Mouse (Mus musculus): ENCODE measurements around the gene Mustn1. TPM values are rescaled to one million over a fixed set of nuclear protein-coding genes. Genes with fewer than 3 reads are reported as not detected.

Gene Mustn1
- polyA plus RNA-seq, 1 experiment from 2014 or later = 8.8 TPM

- H3K9ac ChIP-seq (ENCODE audit: low read depth, low read length) = no peak overlapping the region
- WGBS = 9% methylated on average over 9 of the region's 9 CpGs
- ATAC-seq = peak; percentile 62
These were observed 9.3 kb downstream of the Mustn1 start for GRCm38 (mm10) chr14:30888271-30888732.

GRCm38 (mm10) chr14:30899972-30900371 lies 21.0 kb downstream of the Mustn1 start:
- ATAC-seq = no peak
- Histone ChIP-seq H3K27ac (ENCODE audit: low read length) (no peak overlapping the region), H3K27me3 (replicated peaks; ENCODE audit: control insufficient read depth, insufficient read depth, low read length) (no peaks in the 10 kb centered on the region), H3K9me3 (ENCODE audit: control insufficient read depth, low read length) (no peaks in the 10 kb centered on the region), H3K4me3 (ENCODE audit: low read length) (no peak overlapping the region), H3K9ac (ENCODE audit: low read depth, low read length) (no peak overlapping the region), H3K4me1 (ENCODE audit: control insufficient read depth, insufficient read depth, low read length) (no peaks in the 10 kb centered on the region), H3K36me3 (ENCODE audit: control insufficient read depth, insufficient read depth, low read length) (no peaks in the 10 kb centered on the region), H3K4me2 (ENCODE audit: low read depth, low read length) (no peak overlapping the region)
- WGBS = 65% methylated on average over 3 of the region's 3 CpGs

More at GRCm38 (mm10) chr14:30888271-30888732, 9.3 kb downstream of the Mustn1 start:
- H3K36me3 ChIP-seq (ENCODE audit: control insufficient read depth, insufficient read depth, low read length) = no peaks in the 10 kb centered on the region
- H3K27me3 ChIP-seq (replicated peaks; ENCODE audit: control insufficient read depth, insufficient read depth, low read length) = no peaks in the 10 kb centered on the region
- no peak overlapping the region for H3K27ac ChIP-seq (ENCODE audit: low read length)
- H3K4me2 ChIP-seq (ENCODE audit: low read depth, low read length) = 0 out of 2 replicates have a peak overlapping the region, but pooled peaks have one; percentile 16
- H3K4me1 ChIP-seq (ENCODE audit: control insufficient read depth, insufficient read depth, low read length) = peaks cover 8% of the 10 kb centered on the region
- H3K9me3 ChIP-seq (ENCODE audit: control insufficient read depth, low read length) = no peaks in the 10 kb centered on the region
- no peak overlapping the region for H3K4me3 ChIP-seq (ENCODE audit: low read length)

GRCm38 (mm10) chr14:30902628-30903027 lies 23.6 kb downstream of the Mustn1 start:
- H3K36me3 ChIP-seq (ENCODE audit: control insufficient read depth, insufficient read depth, low read length) = no peaks in the 10 kb centered on the region
- H3K4me3 ChIP-seq (ENCODE audit: low read length) = no peak overlapping the region
- no peak overlapping the region for H3K4me2 ChIP-seq (ENCODE audit: low read depth, low read length)
- H3K27me3 ChIP-seq (replicated peaks; ENCODE audit: control insufficient read depth, insufficient read depth, low read length) = no peaks in the 10 kb centered on the region
- H3K4me1 ChIP-seq (ENCODE audit: control insufficient read depth, insufficient read depth, low read length) = no peaks in the 10 kb centered on the region
- no peak overlapping the region for H3K27ac ChIP-seq (ENCODE audit: low read length)
- 90% methylated on average over 5 of the region's 5 CpGs for whole genome bisulfite sequencing
- no peak overlapping the region for H3K9ac ChIP-seq (ENCODE audit: low read depth, low read length)
- no peaks in the 10 kb centered on the region for H3K9me3 ChIP-seq (ENCODE audit: control insufficient read depth, low read length)
- no peak for ATAC-seq

GRCm38 (mm10) chr14:30903036-30903435 lies 24.0 kb downstream of the Mustn1 start:
- H3K36me3 ChIP-seq (ENCODE audit: control insufficient read depth, insufficient read depth, low read length) = no peaks in the 10 kb centered on the region
- no peak overlapping the region for H3K4me2 ChIP-seq (ENCODE audit: low read depth, low read length)
- no peak for ATAC-seq
- no peaks in the 10 kb centered on the region for H3K4me1 ChIP-seq (ENCODE audit: control insufficient read depth, insufficient read depth, low read length)
- H3K27ac ChIP-seq (ENCODE audit: low read length) = no peak overlapping the region
- no peaks in the 10 kb centered on the region for H3K27me3 ChIP-seq (replicated peaks; ENCODE audit: control insufficient read depth, insufficient read depth, low read length)
- 60% methylated on average over 3 of the region's 3 CpGs for WGBS
- H3K9ac ChIP-seq (ENCODE audit: low read depth, low read length) = no peak overlapping the region
- H3K4me3 ChIP-seq (ENCODE audit: low read length) = no peak overlapping the region
- no peaks in the 10 kb centered on the region for H3K9me3 ChIP-seq (ENCODE audit: control insufficient read depth, low read length)

GRCm38 (mm10) chr14:30904307-30904706 lies 25.3 kb downstream of the Mustn1 start:
- Histone ChIP-seq H3K27ac (ENCODE audit: low read length) (no peak overlapping the region), H3K4me3 (ENCODE audit: low read length) (no peak overlapping the region), H3K36me3 (ENCODE audit: control insufficient read depth, insufficient read depth, low read length) (no peaks in the 10 kb centered on the region), H3K9ac (ENCODE audit: low read depth, low read length) (no peak overlapping the region), H3K4me2 (ENCODE audit: low read depth, low read length) (no peak overlapping the region), H3K9me3 (ENCODE audit: control insufficient read depth, low read length) (no peaks in the 10 kb centered on the region), H3K4me1 (ENCODE audit: control insufficient read depth, insufficient read depth, low read length) (no peaks in the 10 kb centered on the region), H3K27me3 (replicated peaks; ENCODE audit: control insufficient read depth, insufficient read depth, low read length) (no peaks in the 10 kb centered on the region)
- ATAC-seq = no peak
- WGBS = 81% methylated on average over 8 of the region's 8 CpGs

- no peak overlapping the region for H3K4me3 ChIP-seq (ENCODE audit: low read length)
- no peaks in the 10 kb centered on the region for H3K27me3 ChIP-seq (replicated peaks; ENCODE audit: control insufficient read depth, insufficient read depth, low read length)
- no peaks in the 10 kb centered on the region for H3K4me1 ChIP-seq (ENCODE audit: control insufficient read depth, insufficient read depth, low read length)
- H3K4me2 ChIP-seq (ENCODE audit: low read depth, low read length) = no peak overlapping the region
- 91% methylated on average over 6 of the region's 6 CpGs for WGBS
- ATAC-seq = no peak
- H3K9ac ChIP-seq (ENCODE audit: low read depth, low read length) = no peak overlapping the region
- H3K36me3 ChIP-seq (ENCODE audit: control insufficient read depth, insufficient read depth, low read length) = no peaks in the 10 kb centered on the region
- no peak overlapping the region for H3K27ac ChIP-seq (ENCODE audit: low read length)
- H3K9me3 ChIP-seq (ENCODE audit: control insufficient read depth, low read length) = no peaks in the 10 kb centered on the region
These were observed 27.0 kb downstream of the Mustn1 start for GRCm38 (mm10) chr14:30906001-30906400.

GRCm38 (mm10) chr14:30907814-30908265 lies 28.8 kb downstream of the Mustn1 start:
- Histone ChIP-seq H3K4me2 (ENCODE audit: low read depth, low read length) (no peak overlapping the region), H3K27me3 (replicated peaks; ENCODE audit: control insufficient read depth, insufficient read depth, low read length) (no peaks in the 10 kb centered on the region), H3K4me1 (ENCODE audit: control insufficient read depth, insufficient read depth, low read length) (no peaks in the 10 kb centered on the region), H3K9ac (ENCODE audit: low read depth, low read length) (no peak overlapping the region), H3K4me3 (ENCODE audit: low read length) (no peak overlapping the region), H3K9me3 (ENCODE audit: control insufficient read depth, low read length) (no peaks in the 10 kb centered on the region), H3K36me3 (ENCODE audit: control insufficient read depth, insufficient read depth, low read length) (no peaks in the 10 kb centered on the region), H3K27ac (ENCODE audit: low read length) (no peak overlapping the region)
- ATAC-seq = peak; percentile 62
- WGBS = 47% methylated on average over 3 of the region's 3 CpGs

GRCm38 (mm10) chr14:30911141-30911540 lies 32.1 kb downstream of the Mustn1 start:
- H3K4me1 ChIP-seq (ENCODE audit: control insufficient read depth, insufficient read depth, low read length) = no peaks in the 10 kb centered on the region
- no peaks in the 10 kb centered on the region for H3K27me3 ChIP-seq (replicated peaks; ENCODE audit: control insufficient read depth, insufficient read depth, low read length)
- H3K4me2 ChIP-seq (ENCODE audit: low read depth, low read length) = no peak overlapping the region
- no peak overlapping the region for H3K4me3 ChIP-seq (ENCODE audit: low read length)
- no peak overlapping the region for H3K27ac ChIP-seq (ENCODE audit: low read length)
- no peaks in the 10 kb centered on the region for H3K36me3 ChIP-seq (ENCODE audit: control insufficient read depth, insufficient read depth, low read length)
- WGBS = 88% methylated on average over 8 of the region's 8 CpGs
- no peak overlapping the region for H3K9ac ChIP-seq (ENCODE audit: low read depth, low read length)
- no peak for ATAC-seq
- H3K9me3 ChIP-seq (ENCODE audit: control insufficient read depth, low read length) = no peaks in the 10 kb centered on the region

- no peaks in the 10 kb centered on the region for H3K9me3 ChIP-seq (ENCODE audit: control insufficient read depth, low read length)
- WGBS = 73% methylated on average over 8 of the region's 8 CpGs
- H3K4me1 ChIP-seq (ENCODE audit: control insufficient read depth, insufficient read depth, low read length) = no peaks in the 10 kb centered on the region
- peak; percentile 76 for ATAC-seq
- no peaks in the 10 kb centered on the region for H3K27me3 ChIP-seq (replicated peaks; ENCODE audit: control insufficient read depth, insufficient read depth, low read length)
- H3K27ac ChIP-seq (ENCODE audit: low read length) = no peak overlapping the region
- H3K4me3 ChIP-seq (ENCODE audit: low read length) = no peak overlapping the region
- no peaks in the 10 kb centered on the region for H3K36me3 ChIP-seq (ENCODE audit: control insufficient read depth, insufficient read depth, low read length)
- no peak overlapping the region for H3K4me2 ChIP-seq (ENCODE audit: low read depth, low read length)
- H3K9ac ChIP-seq (ENCODE audit: low read depth, low read length) = no peak overlapping the region
These were observed 33.6 kb downstream of the Mustn1 start for GRCm38 (mm10) chr14:30912641-30913040.

GRCm38 (mm10) chr14:30913404-30913803 lies 34.4 kb downstream of the Mustn1 start:
- Histone ChIP-seq H3K36me3 (ENCODE audit: control insufficient read depth, insufficient read depth, low read length) (no peaks in the 10 kb centered on the region), H3K4me1 (ENCODE audit: control insufficient read depth, insufficient read depth, low read length) (no peaks in the 10 kb centered on the region), H3K27me3 (replicated peaks; ENCODE audit: control insufficient read depth, insufficient read depth, low read length) (no peaks in the 10 kb centered on the region), H3K27ac (ENCODE audit: low read length) (no peak overlapping the region), H3K4me3 (ENCODE audit: low read length) (no peak overlapping the region), H3K9ac (ENCODE audit: low read depth, low read length) (no peak overlapping the region), H3K4me2 (ENCODE audit: low read depth, low read length) (no peak overlapping the region), H3K9me3 (ENCODE audit: control insufficient read depth, low read length) (no peaks in the 10 kb centered on the region)
- no peak for ATAC-seq
- 84% methylated on average over 5 of the region's 5 CpGs for WGBS
